Mouse (Mus musculus): ENCODE measurements around the gene C1qtnf5.

C1qtnf5 gene

GRCm38 (mm10) chr9:44107110-44107509 is at the start of gene C1qtnf5:
Gene C1qtnf5, plus strand, starts transcription at chr9:44107245.
- DNase-seq (ENCODE audit: extremely low read depth, insufficient read length, low spot score) = peak; percentile 86

- no peak for DNase-seq (ENCODE audit: extremely low read depth, insufficient read length, low spot score)
Measured at GRCm38 (mm10) chr9:44058606-44059005, 48.4 kb upstream of the C1qtnf5 start.

DNA sequence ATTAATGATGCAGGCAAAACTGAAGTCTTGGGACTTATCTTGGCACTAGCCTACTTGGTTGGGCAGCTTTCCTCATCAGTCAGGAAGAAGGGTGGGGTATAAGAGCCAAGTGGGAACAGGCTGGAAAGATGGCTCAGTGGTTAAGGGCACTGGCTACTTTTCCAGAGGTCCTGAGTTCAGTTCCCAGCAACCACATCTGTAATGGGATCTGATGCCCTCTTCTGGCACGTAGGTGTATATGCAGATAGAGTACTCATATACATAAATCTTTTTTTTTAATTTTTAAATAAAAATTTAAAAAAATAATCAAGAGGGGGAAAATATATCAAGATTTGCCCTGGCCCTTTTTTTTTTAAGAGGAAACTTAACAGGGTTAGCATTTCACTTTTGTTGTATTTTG is 41.9 kb upstream of the C1qtnf5 start:
- no peak for DNase-seq (ENCODE audit: extremely low read depth, insufficient read length, low spot score)

DNA sequence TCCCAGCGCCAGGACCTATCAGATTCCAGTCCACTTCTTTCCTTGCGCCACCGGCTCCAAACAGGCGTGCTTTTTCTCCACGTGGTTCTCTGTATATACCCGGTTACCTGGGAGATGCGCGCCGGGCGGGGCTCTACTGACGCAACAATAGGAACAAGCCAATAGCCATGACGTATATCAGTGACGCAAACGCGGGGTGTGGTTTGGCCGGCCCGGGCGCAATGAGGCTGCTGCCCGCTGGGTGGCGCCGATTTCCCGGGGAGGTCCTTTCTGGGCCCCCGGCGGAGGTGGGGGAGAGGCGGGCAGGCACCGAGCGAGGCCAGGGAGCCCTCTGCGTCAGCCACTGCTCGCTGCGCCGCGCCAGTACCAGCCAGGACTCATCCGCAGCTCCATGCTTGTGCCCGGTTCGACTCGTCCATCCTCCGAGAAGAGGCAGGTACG is 40.2 kb upstream of the C1qtnf5 start, which contains the start of gene Usp2:
TSS of gene Usp2 (plus strand) at position 237 of the 441 bp plus-strand sequence.
- peak; percentile 92 for DNase-seq (ENCODE audit: extremely low read depth, insufficient read length, low spot score)

DNA sequence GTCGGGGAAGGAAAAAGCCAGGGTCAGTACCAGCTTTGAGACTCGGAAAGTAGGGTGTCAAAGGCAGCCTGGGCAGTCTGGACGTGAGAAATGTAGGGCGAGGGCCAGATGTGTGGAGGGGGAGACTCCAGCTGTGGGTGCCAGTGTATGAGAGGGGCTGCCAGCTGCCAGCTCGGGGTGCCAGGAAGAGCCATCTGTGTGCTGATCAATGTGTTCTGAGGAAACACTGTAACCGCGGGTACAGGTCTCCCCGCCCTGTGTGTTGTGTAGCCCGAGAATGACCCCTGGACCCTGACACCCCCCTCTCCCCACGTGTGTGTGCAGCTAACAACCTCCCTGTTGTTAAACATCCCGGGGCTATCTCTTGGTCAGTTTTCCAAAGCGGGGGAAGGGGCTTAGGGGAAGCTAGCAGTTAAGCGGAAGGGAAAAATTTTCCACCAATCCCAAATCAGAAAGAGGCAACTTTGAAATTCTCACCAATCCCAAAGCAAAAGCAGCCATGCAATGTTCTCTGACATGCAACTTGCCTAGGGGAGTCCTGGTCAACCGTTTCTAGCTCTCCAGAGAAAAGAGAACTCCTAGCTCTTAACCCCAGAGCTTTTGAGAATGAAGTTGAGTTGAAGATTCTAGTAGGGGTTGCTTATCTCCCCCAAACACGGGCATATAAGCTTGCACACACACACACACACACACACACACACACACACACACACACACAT is 39.6 kb upstream of the C1qtnf5 start:
- no peak for DNase-seq (ENCODE audit: extremely low read depth, insufficient read length, low spot score)

GRCm38 (mm10) chr9:44067960-44068330 is 39.1 kb upstream of the C1qtnf5 start:
- DNase-seq (ENCODE audit: extremely low read depth, insufficient read length, low spot score) = peak; percentile 45

GRCm38 (mm10) chr9:44069252-44069651 is 37.8 kb upstream of the C1qtnf5 start:
- no peak for DNase-seq (ENCODE audit: extremely low read depth, insufficient read length, low spot score)

- no peak for DNase-seq (ENCODE audit: extremely low read depth, insufficient read length, low spot score)
Measured at GRCm38 (mm10) chr9:44070113-44070843, 36.8 kb upstream of the C1qtnf5 start.

DNA sequence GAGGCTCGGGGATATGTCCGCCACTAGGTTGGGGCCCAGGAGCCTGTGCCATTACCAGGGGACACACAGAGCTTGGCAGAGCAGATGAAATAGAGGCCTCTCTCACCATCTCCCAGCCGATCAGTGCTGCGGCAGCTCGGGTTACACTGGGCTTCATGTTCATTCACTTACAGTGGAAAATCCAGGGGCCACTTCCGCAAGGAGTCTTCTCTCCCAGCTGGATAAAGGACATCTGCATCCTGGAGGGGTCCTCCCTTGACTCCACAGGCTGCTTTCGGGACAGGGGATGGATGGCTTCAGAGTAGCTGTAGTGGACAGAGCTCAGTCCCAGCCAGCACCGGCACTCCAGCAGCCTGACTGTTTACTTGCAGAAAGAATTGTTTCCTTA is 36.2 kb upstream of the C1qtnf5 start:
- DNase-seq (ENCODE audit: extremely low read depth, insufficient read length, low spot score) = no peak

GRCm38 (mm10) chr9:44071914-44072598 is 35.0 kb upstream of the C1qtnf5 start:
- DNase-seq (ENCODE audit: extremely low read depth, insufficient read length, low spot score) = peak; percentile 50

- peak; percentile 74 for DNase-seq (ENCODE audit: extremely low read depth, insufficient read length, low spot score)
Measured at GRCm38 (mm10) chr9:44072599-44072915, 34.5 kb upstream of the C1qtnf5 start.

- DNase-seq (ENCODE audit: extremely low read depth, insufficient read length, low spot score) = no peak
Measured at GRCm38 (mm10) chr9:44073115-44073514, 33.9 kb upstream of the C1qtnf5 start.

DNA sequence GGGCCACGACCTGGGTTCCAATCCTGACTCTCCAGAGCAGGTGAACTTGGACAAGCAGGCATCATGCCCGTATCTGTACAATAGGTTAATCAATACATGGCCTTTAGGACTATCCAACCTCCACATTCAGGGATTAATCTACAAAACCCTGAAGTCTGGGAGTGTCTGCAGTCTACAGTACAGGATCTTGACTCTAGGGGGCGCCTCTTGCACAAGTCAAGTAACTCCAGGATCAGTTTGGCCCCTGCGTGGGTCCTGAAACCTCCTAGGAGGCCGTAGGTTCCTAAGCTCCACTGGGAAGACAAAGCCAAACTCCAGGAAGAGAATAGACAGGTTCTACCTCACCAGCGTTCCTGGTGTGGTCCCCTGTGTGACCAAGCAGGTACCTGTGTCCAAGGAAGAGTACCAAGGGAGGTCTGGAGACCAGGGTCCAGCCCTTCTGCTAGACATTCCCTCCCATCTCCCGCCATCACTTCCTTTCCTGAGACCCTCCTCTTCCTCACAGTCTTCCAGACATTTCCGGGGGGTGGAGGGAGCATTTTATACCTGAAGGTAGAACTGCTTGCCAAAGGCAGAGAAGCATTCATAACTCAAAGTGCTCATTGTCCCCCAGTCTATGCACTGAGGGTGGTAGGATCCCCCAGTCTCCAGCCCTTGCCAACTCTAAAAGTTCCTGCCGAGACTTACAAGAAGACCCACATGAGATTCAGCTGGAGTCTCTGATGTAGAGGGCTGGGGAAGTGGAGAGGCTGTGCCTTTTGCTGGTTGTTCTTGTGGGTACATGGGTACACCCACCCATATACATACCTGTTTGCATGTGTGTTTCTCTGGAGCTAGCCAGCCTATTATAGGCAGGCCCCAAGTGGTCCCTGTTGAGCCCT is 32.4 kb upstream of the C1qtnf5 start:
- no peak for DNase-seq (ENCODE audit: extremely low read depth, insufficient read length, low spot score)

DNA sequence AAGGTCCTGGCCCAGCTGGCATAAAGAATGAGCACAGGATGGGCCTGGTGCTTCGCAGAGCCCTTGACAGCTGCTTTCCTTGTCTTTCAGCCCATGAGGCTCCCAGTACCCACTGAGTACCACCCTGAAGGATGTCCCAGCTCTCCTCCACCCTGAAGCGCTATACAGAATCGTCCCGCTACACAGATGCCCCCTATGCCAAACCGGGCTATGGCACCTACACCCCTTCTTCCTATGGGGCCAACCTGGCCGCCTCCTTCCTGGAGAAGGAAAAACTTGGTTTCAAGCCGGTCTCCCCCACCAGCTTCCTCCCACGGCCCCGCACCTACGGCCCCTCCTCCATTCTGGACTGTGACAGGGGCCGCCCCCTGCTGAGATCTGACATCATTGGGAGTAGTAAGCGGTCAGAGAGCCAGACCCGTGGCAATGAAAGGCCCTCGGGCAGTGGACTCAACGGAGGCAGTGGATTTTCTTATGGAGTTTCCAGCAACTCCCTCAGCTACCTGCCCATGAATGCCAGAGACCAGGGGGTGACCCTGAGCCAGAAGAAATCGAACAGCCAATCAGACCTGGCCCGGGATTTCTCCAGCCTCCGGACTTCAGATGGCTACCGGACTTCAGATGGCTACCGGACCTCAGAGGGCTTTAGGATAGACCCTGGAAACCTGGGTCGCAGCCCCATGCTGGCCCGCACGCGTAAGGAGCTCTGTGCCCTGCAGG is 31.6 kb upstream of the C1qtnf5 start:
- DNase-seq (ENCODE audit: extremely low read depth, insufficient read length, low spot score) = no peak

DNA sequence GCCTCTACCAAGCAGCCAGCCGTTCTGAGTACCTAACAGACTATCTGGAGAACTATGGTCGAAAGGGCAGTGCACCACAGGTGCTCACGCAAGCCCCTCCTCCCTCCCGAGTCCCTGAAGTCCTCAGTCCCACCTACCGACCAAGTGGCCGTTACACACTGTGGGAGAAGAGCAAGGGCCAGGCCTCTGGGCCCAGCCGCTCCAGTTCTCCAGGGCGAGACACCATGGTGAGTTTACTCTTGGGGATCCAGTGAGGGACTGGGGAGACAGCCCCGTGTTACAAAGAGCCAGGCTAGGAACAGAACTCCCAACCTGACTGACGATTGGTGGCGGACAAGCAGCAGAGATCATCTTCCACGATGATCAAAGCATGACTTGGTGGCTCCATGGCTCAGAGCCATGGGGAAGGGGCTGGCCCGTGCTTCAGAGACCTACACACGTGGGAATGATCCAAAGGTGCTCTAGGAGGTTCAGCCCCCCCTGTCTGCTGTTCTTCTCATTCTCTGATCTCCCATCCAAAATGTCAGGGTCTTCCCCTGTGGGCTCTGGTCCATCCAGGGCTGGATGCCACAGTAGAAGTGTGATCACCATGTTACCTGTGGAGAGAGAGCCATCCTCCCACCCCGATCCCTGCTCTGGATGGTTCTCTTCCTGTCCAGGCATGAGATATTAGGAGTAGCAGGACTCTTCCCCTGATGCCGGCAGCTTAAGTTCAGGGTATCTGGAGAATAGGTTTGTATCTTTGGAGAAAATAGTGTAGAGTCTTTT is 30.9 kb upstream of the C1qtnf5 start:
- DNase-seq (ENCODE audit: extremely low read depth, insufficient read length, low spot score) = no peak

DNA sequence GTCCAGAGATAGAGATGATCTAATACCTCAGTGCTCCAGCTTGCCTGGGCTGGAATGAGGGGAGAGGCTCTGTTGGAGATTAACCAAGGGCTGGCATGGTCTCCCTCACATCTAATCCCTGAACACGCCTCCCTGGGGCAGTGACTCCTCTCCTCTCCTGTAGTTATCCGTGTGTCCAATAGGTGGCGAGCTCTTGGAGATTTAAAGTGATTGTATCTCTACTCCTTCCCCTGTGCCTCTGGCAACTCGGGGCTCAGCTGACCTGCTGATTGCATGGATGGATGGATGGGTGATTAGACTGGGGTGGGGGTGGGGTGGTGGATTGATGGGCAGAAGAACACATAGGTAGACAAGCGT is 30.3 kb upstream of the C1qtnf5 start:
- DNase-seq (ENCODE audit: extremely low read depth, insufficient read length, low spot score) = peak; percentile 45

DNA sequence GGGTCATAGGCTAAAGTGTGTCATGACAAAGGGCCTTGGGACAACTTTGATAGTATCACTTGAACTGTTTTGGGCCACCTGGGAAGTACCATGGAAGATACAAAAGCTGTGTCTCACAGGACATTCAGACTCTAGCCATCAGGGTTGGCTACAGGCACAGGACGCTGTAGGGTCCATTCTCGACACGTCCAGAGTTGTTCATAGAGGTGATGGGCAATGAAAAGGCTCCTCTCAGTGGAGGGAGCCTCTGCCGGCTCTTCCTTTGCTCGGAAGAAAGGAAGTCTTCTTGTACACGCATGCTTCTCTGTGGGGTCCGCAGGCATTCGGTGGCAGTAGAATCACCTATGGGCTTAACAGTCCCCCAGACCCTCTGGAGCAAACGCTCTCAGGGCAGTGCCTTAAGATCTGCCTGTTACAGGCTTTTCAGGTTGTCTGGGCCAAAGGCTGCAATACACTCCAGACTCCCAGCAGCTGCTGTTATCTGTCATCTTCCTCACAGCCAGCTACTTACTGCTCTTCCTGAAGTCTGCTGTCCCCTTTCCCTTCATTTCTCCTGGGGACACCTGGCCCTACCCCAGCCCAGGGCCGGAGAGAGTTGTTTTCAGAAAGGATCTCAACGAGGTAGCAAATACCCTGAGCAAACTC is 29.7 kb upstream of the C1qtnf5 start:
- DNase-seq (ENCODE audit: extremely low read depth, insufficient read length, low spot score) = no peak

DNA sequence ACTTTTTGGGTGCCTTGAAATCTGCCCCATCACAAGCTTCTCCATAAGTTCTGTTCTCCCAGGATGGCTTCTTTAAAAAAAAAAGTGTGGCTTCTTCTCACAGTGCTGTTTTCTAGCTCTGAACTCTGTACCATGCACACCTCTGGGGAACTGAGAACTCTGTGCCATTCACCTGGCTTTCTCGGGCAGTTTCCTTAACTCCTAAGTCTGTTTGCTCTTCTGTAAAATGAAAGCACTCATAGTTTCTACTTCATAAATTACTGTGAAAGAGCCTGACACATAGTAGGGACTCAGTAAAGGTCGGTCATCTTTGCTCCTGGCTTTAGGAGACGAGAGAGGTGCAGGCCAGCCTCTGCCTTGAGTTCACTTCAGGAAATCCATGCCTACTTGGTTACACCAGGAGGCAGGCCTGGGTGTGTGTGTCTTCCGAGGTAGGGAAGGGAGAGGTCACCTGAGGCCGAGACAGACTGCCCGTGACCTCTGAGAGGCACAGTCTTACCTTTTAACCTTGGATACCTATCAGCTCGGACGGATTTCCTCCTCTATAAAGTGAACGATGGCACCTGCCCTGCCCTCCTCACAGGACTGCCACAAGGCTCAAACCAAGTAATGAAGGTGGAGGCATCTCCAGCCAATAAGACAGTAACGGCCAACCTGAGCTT is 28.8 kb upstream of the C1qtnf5 start:
- no peak for DNase-seq (ENCODE audit: extremely low read depth, insufficient read length, low spot score)

Data from 3134 (cell line).